Mouse (Mus musculus): ENCODE results near the gene Stxbp3.

Gene Stxbp3

DNA sequence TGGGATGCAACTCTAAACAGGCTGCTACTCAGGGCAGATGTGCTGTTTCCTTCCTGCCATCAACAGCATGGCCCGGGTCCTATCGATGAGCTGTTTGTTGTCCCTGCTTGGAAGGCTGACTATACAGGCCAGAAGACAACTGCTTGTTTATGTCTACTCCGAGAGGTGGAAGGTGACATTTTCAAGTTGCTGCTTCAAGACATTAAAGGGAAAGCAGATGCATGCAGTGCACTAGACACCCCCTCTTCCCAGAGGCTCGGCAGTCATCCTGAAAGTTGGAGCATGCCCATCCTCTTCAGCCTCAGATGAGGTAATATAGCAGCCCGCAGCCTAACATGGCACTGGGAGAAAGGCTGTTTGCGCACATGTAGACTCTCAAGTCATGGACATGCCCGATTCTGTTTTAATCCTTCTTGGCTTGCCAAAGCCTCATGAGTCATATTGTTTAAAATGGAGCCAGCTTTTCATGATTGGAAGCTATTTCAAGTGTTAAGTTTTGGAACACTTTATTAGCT is 77.7 kb downstream of the Stxbp3 start:
- no peak overlapping the region for H3K4me3 ChIP-seq (replicated peaks; ENCODE audit: low read length)
- H3K27me3 ChIP-seq (ENCODE audit: insufficient read depth, low read length), result peaks cover 6% of the 10 kb centered on the region
- no peaks in the 10 kb centered on the region for H3K36me3 ChIP-seq (ENCODE audit: insufficient read depth, low read length)
- H3K4me1 ChIP-seq (replicated peaks; ENCODE audit: low read depth, low read length), result peaks cover 18% of the 10 kb centered on the region
- no peaks in the 10 kb centered on the region for H3K9me3 ChIP-seq (ENCODE audit: low read length)
- TF ChIP-seq POU5F1 (IDR thresholded peaks at IDR 0.05; ENCODE audit: borderline replicate concordance, low read length) (no peak), NANOG (IDR thresholded peaks at IDR 0.05; ENCODE audit: borderline replicate concordance, low read length) (no peak), CTCF (conservative IDR thresholded peaks at IDR 0.05; ENCODE audit: low read length) (no peak)

DNA sequence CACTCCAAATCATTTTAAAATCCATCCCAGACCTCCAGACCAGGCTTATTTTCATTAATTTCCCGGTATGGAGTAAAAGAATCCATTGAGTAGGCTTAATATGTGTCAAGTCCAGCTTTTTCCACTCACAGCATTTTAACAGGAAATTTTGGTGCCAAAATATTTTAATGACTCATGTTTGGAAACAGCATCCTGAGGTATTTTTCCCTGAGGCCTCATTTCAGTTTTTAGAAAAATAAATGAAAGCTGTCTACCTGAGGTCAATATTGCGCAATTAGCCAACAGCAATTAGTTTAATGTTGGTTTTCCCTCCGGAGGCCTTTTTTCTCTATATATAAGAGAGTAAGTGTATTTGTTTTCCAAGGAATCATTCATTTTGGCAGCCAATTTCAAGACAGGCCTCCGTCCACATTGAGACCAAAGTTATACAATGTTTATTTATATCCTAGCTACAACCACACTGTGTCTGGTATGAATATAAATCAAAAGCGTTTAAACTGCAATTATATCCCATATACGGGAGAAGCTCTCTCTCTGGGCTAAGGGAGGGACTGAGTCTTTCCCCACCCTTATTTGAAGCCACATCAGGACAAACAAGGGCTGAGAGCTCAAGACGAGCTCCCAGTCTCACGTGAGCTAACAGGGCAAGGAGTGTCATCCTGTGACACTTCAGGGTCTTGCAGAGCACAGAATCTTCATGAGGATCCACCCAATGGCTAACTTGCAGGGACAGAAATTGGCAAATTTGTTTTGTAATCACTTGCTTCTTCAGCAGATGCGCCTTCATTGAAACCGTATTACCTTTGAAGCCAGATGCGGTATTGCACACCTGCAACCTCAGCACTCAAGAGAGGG is 80.5 kb downstream of the Stxbp3 start:
- H3K36me3 ChIP-seq (ENCODE audit: insufficient read depth, low read length), result no peaks in the 10 kb centered on the region
- peaks cover 6% of the 10 kb centered on the region for H3K27me3 ChIP-seq (ENCODE audit: insufficient read depth, low read length)
- TF ChIP-seq NANOG (IDR thresholded peaks at IDR 0.05; ENCODE audit: borderline replicate concordance, low read length) (no peak), CTCF (conservative IDR thresholded peaks at IDR 0.05; ENCODE audit: low read length) (no peak), POU5F1 (IDR thresholded peaks at IDR 0.05; ENCODE audit: borderline replicate concordance, low read length) (no peak)
- H3K4me1 ChIP-seq (replicated peaks; ENCODE audit: low read depth, low read length), result peaks cover 14% of the 10 kb centered on the region
- no peak overlapping the region for H3K4me3 ChIP-seq (replicated peaks; ENCODE audit: low read length)
- H3K9me3 ChIP-seq (ENCODE audit: low read length), result no peaks in the 10 kb centered on the region

DNA sequence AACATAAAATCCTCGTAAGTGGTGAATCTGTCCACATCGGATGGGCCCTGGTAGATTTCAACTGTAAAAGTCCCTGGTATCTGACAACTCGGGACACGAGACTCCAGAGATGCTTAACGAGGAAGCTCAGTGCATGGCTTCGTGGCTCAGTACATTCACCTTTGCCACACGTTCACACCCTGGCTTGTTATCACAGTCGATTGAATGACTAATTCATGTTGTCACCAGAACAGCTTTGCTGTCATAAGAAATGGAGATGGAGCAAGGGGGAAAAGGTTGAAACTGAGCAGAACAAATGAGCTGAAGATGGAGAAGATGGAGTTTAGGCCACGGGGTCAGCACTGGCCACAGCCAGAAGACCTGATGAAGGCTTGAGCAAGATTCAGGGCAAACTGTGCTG is 82.8 kb downstream of the Stxbp3 start:
- Histone ChIP-seq H3K4me1 (replicated peaks; ENCODE audit: low read depth, low read length) (no peaks in the 10 kb centered on the region), H3K36me3 (ENCODE audit: insufficient read depth, low read length) (no peaks in the 10 kb centered on the region), H3K9me3 (ENCODE audit: low read length) (no peaks in the 10 kb centered on the region), H3K27me3 (ENCODE audit: insufficient read depth, low read length) (peaks cover 6% of the 10 kb centered on the region), H3K4me3 (replicated peaks; ENCODE audit: low read length) (no peak overlapping the region)
- TF ChIP-seq POU5F1 (IDR thresholded peaks at IDR 0.05; ENCODE audit: borderline replicate concordance, low read length) (no peak), NANOG (IDR thresholded peaks at IDR 0.05; ENCODE audit: borderline replicate concordance, low read length) (no peak), CTCF (conservative IDR thresholded peaks at IDR 0.05; ENCODE audit: low read length) (no peak)

DNA sequence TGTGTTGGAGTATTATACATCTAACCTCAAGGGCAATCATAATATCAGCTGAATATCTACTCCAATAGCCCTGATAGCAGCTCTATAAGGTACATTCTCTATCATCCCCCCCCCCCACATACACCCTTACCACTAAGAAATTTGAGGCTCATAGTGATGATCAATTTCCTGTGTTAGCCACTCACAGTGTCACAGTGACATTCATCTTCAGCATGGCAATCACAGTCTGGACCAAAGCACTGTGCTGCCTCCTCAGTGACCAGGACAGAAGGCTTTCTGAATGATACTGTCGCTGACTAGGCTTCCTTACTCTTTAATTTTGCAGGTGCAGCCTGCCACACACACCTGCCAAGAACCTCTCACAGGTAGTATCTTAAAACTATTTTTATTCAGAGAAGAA is 84.2 kb downstream of the Stxbp3 start:
- no peak overlapping the region for H3K4me3 ChIP-seq (replicated peaks; ENCODE audit: low read length)
- H3K4me1 ChIP-seq (replicated peaks; ENCODE audit: low read depth, low read length), result no peaks in the 10 kb centered on the region
- no peaks in the 10 kb centered on the region for H3K36me3 ChIP-seq (ENCODE audit: insufficient read depth, low read length)

DNA sequence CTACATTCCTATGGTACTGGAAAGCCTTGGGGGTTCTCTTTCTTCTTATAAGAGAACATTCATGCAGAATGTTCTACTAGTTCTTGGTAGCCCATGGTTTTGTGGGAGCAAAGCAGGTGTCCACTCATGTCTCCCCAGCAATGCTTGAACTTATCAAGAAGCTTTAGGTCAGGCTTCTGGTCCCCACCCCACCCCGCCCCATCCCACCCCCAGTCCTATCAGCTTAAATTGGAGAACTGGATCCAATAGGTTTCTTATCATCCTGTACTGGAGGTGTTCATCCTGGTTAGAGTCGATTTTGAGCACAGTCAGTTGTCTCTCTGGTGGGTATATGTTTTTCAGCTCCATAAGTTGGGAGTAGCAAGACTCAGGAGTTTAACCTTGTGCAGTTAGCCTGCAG is 84.8 kb downstream of the Stxbp3 start:
- no peak overlapping the region for H3K4me3 ChIP-seq (replicated peaks; ENCODE audit: low read length)
- H3K4me1 ChIP-seq (replicated peaks; ENCODE audit: low read depth, low read length), result no peaks in the 10 kb centered on the region
- no peaks in the 10 kb centered on the region for H3K36me3 ChIP-seq (ENCODE audit: insufficient read depth, low read length)
- TF ChIP-seq NANOG (IDR thresholded peaks at IDR 0.05; ENCODE audit: borderline replicate concordance, low read length) (no peak), POU5F1 (IDR thresholded peaks at IDR 0.05; ENCODE audit: borderline replicate concordance, low read length) (no peak), CTCF (conservative IDR thresholded peaks at IDR 0.05; ENCODE audit: low read length) (no peak)
- peaks cover 6% of the 10 kb centered on the region for H3K27me3 ChIP-seq (ENCODE audit: insufficient read depth, low read length)
- H3K9me3 ChIP-seq (ENCODE audit: low read length), result no peaks in the 10 kb centered on the region

More for the DNA sequence above, 84.2 kb downstream of the Stxbp3 start:
- peaks cover 6% of the 10 kb centered on the region for H3K27me3 ChIP-seq (ENCODE audit: insufficient read depth, low read length)
- no peak for TF ChIP-seq CTCF (conservative IDR thresholded peaks at IDR 0.05; ENCODE audit: low read length)
- no peak for TF ChIP-seq NANOG (IDR thresholded peaks at IDR 0.05; ENCODE audit: borderline replicate concordance, low read length)
- no peak for TF ChIP-seq POU5F1 (IDR thresholded peaks at IDR 0.05; ENCODE audit: borderline replicate concordance, low read length)
- H3K9me3 ChIP-seq (ENCODE audit: low read length), result no peaks in the 10 kb centered on the region

DNA sequence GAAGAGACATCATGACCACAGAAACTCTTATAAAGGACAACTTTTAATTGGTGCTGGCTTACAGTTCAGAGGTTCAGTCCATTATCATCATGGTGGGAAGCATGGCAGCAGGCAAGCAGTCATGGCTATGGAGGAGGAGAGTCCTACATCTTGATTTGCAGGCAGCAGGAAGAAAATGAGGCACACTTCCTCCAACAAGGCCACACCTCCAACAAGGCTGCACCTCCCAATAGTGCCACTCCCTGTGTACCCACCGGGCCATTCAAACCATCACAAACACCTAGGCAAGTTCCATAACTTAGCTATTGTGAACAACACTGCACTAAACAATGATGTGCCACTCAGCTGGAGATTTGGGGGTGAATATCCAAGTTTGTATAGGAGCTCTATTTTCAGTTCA is 85.8 kb downstream of the Stxbp3 start:
- Histone ChIP-seq H3K4me1 (replicated peaks; ENCODE audit: low read depth, low read length) (no peaks in the 10 kb centered on the region), H3K36me3 (ENCODE audit: insufficient read depth, low read length) (no peaks in the 10 kb centered on the region), H3K9me3 (ENCODE audit: low read length) (no peaks in the 10 kb centered on the region), H3K4me3 (replicated peaks; ENCODE audit: low read length) (no peak overlapping the region), H3K27me3 (ENCODE audit: insufficient read depth, low read length) (peaks cover 6% of the 10 kb centered on the region)
- TF ChIP-seq NANOG (IDR thresholded peaks at IDR 0.05; ENCODE audit: borderline replicate concordance, low read length) (no peak), POU5F1 (IDR thresholded peaks at IDR 0.05; ENCODE audit: borderline replicate concordance, low read length) (no peak), CTCF (conservative IDR thresholded peaks at IDR 0.05; ENCODE audit: low read length) (no peak)

DNA sequence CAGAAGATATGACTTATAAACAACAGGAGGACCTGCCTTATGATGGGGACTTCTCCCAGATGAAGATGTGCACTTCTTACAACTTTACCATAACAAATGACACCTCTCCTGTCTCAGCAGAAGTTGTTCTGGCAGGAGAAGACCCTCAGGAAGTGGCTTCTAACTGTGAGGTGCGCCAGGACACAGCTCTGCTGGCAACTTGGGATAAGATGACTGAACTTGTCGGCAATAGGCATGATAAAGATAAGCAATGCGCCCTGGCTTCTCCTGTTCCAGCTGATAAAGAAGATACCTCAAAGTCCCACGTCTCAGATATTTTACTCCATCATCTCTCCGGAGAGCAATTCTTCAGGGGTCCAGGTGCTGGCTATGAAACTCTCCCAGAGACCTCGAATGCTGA is 88.6 kb downstream of the Stxbp3 start:
- TF ChIP-seq CTCF (conservative IDR thresholded peaks at IDR 0.05; ENCODE audit: low read length) (no peak), NANOG (IDR thresholded peaks at IDR 0.05; ENCODE audit: borderline replicate concordance, low read length) (no peak), POU5F1 (IDR thresholded peaks at IDR 0.05; ENCODE audit: borderline replicate concordance, low read length) (no peak)

DNA sequence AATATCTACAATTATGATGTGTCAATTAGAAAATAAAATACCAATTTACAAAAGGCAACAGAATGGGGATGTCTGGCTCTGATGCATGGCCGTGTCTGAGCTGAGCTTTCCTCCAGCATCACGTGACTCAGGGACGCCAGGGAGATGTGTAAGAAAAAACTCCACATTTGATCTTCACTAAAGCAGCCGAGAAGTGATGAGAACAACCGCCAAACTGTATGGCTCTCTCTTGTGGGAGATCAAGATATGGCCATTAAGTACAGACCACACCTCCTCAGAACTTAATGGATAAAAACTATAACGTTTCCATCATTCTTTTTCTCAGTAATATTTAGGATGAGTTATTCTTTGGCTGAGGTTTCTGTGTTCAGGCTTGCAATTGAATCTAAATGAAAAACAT is 89.3 kb downstream of the Stxbp3 start:
- Histone ChIP-seq H3K4me1 (replicated peaks; ENCODE audit: low read depth, low read length) (no peaks in the 10 kb centered on the region), H3K9me3 (ENCODE audit: low read length) (0 out of 2 replicates have a peak, but pooled peaks cover 7% of the 10 kb centered on the region), H3K4me3 (replicated peaks; ENCODE audit: low read length) (no peak overlapping the region), H3K27me3 (ENCODE audit: insufficient read depth, low read length) (no peaks in the 10 kb centered on the region; the same call in 1 of the 2 replicates), H3K36me3 (ENCODE audit: insufficient read depth, low read length) (no peaks in the 10 kb centered on the region)
- no peak for TF ChIP-seq CTCF (conservative IDR thresholded peaks at IDR 0.05; ENCODE audit: low read length)
- TF ChIP-seq POU5F1 (IDR thresholded peaks at IDR 0.05; ENCODE audit: borderline replicate concordance, low read length), result no peak

More for the DNA sequence above, 88.6 kb downstream of the Stxbp3 start:
- Histone ChIP-seq H3K9me3 (ENCODE audit: low read length) (0 out of 2 replicates have a peak, but pooled peaks cover 5% of the 10 kb centered on the region), H3K4me1 (replicated peaks; ENCODE audit: low read depth, low read length) (no peaks in the 10 kb centered on the region), H3K36me3 (ENCODE audit: insufficient read depth, low read length) (no peaks in the 10 kb centered on the region), H3K27me3 (ENCODE audit: insufficient read depth, low read length) (no peaks in the 10 kb centered on the region; the same call in 1 of the 2 replicates), H3K4me3 (replicated peaks; ENCODE audit: low read length) (no peak overlapping the region)
